Mouse (Mus musculus) kidney, adult 9 months (tissue): ENCODE measurements at regions not wholly inside any gene's neighbourhood (a gene's known extent, or its start where the extent isn't known, plus 50 kb on each side); places are given as distances from the start of the nearest gene placed in this dataset.
"Not testable (repeated sequence)": the region's sequence is repeated elsewhere in the genome, so short reads cannot be mapped to it uniquely, and the experiment has no call there.

Experiments
- DNase-seq: peaks from one replicate; pipeline ENCODE4 v3.0.0; 2022

DNA sequence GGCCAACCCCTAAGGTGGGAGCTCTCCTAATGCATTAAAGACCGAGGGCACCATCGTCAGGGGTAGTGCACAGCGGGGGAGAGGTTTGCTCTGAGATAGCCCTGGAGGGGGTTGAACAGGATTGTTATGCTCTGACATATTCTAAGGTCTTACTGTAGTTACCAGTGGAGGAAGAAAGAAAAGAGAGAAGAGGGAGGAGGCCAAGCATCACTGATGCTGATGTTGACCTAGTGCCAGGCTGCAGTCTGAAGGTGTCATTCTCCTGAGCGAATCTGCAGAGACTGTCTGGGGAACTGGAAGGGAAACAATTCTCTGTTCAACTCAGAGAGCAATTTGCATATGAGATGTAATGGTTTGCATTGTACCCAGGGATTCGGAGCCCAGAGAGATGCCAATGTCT, 139.4 kb upstream of the Zfp637 start:
- no peak for DNase-seq

DNA sequence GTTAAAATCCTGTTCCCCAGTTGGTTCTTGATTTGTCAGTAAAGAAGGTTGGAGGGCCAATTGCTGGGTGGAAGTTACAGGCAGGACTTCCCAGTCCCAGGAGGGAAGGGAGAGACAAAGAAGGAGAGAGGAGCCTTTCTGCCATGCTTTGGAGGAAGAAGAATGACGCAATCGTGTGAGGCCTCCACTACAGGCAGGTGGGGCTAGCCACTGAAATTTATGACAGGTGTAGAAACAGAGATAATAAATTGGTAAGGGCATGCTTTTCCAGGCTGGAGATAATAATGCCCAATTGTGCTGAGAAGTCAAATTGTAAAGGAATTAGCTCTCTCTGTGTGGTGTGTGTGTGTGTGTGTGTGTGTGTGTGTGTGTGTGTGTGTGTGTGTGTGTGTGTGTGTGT, 135.0 kb upstream of the Zfp637 start:
- DNase-seq = no peak

DNA sequence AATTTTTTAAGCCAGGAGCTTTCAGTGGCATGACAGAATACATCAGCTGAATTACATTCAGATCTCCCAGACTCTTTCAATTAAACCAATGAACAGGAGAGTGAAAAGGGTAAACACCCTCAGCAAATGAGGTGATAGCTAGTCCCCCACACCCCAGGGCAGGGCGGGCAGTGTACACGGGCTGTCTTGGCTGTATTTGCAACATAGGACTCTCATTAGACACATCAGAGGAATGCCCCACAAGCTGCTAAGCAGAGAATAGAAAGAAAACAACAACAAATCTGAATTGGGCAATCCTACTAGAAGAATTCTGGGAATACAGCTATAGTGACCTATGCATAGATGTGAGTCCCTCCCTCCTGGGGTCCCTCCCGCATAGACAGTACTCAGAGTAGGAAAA, 131.8 kb upstream of the Zfp637 start:
- no peak for DNase-seq

DNA sequence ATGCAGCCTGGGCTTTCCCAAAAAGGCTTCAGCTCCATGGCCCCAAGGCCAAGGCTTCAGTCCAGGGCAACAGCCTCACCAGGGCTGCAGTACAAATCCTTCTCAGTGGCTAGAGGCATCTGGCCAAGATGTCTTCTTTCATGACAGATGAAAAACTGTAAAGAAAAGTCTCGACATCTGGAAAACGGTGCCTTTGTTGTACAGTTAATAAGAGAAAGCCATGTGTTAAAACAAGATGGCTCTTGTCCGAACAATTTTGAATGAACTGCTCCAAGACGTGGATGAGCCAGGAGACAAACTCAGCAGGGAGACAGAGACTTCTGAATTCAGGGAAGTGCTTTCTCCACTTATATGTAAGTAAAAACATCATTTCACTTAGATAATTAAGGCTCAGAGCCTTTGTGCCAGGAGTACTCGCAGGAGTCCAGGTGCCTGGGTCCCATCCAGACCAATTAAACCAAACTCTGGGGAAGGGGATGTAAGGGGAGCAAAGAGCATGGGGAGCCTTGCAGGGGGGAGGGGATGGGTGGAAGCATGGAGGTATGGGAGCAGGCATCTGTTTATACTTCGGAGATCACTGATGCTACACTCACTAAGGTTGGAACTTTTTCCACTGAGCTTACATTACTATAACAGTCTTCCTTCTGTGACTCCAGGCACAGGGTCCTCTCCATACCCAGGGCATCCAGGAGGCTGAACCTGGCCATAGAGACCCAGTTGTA, 125.8 kb upstream of the Zfp637 start:
- DNase-seq = no peak

DNA sequence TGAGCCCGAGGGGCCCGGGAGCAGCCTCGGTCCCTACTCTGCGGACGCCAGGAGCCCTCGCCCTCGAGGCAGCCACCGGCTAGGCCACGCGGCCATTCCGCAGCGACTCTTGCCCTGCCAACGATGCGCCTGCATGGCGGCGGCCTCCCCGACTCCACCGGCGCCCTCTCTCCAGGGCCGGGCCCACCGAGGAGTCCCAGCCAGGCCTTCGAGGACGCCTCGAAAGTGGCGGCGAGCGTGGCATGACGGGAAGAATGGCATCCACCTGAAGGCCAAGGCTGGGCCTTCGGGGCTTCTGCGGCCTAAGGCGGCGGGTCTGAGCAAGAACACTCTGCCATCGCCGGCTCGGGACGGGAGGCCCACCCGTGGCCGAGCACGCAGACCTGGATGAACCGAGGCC, 124.6 kb upstream of the Zfp637 start:
- DNase-seq = not testable (repeated sequence)

DNA sequence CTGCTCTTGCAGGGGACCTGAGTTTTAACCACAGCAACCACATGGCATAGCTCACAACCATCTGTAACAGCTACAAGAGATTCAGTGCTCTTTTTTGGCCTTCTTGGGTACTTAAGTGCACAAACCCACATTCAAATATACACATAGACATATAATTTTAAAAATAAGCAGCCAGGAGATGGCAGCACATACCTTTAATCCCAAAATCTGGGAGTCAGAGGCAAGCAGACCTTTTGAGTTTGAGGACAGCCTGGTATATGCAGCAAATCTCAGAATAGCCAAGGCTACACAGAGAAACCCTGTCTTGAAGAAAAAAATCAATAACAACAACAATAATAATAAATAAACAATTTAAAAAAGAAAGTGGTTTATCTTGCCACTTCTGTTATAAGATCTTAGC, 88.6 kb upstream of the Zfp637 start:
- not testable (repeated sequence) for DNase-seq

DNA sequence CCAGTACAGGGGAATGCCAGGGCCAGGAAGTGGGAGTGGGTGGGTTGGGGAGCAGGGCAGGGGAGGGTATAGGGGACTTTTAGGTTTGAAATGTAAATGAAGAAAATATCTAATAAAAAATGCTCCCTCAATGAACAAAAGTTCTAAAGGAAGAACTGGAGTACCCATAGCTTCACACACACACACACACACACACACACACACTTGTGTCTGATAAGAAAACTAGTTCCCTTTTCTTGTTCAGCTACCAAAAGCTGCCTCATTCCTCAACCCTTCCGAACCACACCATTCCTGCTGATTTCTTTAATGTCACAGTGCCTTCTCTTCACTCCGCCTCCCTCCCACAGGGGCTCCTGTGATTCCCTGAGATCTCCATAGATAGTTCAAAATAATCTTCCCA, 85.3 kb upstream of the Zfp637 start:
- not testable (repeated sequence) for DNase-seq

DNA sequence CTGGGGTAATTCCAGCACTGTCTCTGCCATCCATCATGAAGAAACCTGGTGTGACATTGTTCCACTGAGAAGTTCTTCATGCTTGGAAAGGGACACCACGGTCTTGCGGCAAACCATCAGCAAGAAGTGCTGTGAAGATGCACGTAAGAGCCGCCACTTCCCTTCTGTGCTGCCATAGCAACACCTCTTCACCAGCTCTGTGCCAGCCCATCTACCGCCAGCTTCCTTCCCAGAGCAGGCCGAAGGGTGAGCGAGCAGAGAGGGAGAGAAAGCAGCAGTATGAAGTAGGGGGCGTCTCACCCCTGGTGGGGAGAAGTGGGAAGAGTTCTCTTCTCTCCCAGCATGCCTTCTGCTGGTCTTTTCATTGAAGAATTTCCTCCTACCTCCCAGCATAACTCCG, 84.8 kb upstream of the Zfp637 start:
- DNase-seq = no peak

DNA sequence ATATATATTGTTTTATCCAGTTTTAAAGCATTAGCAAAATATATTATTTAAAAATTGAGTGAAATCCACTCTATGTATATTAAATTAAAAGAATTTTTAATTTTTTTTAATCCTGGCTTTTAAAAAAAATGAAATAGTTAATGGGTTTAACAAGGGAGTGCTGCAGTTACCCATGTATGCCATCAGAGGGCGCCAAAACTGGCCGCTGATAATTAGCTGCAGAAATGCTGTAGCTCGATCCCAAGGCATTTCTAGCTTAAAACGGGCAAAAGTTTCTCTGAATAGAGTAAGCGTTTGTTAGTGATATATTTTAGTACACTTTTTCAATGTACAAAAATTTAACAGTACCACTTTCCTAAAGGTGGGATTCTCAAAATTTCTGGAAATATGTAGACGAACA, 82.5 kb upstream of the Zfp637 start:
- peak; percentile 52 for DNase-seq

DNA sequence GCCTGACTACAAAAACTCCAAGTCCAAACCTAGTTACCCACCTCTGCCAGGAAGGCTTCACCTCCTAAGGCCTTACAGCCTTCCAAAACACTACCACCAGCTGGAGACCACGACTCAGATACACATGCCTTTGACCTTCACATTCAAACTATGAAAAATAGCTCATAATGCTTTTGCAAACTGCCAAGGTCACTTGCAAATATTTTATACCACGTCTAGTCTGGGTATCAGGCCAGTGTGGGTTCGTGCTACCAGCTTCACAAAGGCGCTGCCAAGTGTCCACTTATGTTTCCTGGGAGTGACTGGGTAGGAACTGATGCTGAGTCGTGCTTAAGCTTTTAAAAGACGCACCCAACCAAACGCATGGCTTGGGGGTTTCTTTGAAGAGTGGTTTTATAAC, 69.5 kb upstream of the Zfp637 start:
- no peak for DNase-seq

DNA sequence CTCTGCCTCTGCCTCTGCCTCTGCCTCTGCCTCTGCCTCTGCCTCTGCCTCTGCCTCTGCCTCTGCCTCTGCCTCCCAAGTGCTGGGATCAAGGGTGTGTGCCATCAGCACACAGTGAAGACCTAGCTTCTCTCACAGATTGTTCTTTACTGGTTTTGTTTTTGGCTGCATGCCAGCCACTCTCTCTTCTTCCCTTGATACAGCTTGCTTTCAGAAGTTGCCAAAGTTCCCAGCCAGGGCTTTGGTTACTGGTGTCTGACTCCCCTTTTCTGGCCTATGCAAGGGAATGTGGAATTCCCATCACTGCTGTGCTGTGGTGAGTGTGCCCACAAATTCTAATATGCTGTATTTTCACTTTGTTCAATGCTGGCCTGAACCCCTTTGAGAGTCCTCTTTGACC, 68.6 kb upstream of the Zfp637 start:
- DNase-seq = no peak

DNA sequence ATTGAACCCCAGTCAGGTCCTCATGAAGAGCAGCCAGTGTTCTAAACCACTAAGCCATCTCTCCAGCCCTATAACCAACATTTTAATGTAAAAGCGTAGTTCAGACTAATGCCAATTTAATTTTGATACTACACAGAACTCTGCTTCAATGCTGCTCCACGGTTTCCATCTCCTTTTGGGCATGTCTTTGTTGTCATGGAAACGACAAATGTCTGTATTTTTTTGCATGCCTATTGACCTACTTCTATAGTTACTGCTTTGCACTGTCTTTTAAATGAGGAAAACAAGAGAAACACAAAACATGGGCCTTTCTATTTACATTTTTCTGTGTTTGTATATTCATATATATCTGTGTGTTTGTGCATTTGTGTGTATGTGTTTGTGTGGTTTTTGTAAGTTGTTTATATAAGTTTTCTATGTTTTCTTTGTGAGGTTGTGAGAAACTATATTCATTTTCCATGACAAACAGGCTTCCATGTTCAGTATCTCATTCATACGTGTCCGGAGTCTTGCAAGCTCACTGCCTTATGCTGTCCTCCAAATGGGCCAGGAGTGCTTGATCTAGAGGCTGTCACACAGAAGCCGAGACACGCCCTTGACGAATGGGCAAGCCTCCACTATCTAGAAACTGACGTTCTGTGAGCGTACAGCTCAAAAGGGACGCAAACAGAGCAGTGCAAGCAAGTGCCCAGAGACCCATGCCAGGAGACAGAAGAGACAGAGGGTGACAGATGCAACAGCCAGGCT, 65.5 kb upstream of the Zfp637 start:
- no peak for DNase-seq

DNA sequence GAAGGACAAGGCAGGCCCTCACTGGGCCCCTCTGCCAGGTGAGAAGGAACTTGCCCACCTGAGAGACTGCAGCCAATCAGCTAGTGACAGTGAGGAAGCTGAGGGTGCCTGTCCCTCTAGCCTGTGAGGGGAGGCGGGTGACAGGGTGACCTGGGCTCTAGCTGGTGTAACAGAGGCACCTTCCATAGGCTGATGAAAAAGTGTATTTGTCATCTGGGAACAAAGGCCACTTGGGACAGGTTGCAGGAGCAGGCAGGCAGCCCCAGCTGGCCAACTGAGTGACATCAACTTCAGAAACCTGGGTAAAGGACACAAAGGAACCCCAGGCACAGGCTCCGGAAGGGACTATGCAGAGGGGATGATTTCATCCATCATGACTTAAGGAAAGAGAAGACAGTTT, 63.0 kb upstream of the Zfp637 start:
- DNase-seq = no peak

DNA sequence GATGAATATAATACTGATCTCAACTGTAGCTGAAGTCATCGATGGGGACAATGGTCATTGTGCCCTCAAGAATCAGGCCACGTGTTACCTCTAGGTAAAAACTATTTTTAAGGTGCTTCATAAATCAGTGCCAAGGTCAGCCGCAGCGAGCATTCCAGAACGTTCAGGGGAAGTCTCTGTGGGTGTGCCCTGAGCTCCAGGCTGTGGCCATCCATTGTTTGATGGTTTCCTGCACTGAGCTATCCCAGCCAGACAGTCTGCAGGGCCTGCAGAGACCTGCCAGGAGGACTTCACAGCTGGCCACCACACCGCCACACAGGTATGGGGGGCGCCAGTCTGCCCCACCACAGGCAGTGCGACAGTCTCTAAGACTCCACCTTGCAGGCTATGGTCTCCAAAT, 62.5 kb upstream of the Zfp637 start:
- peak; percentile 51 for DNase-seq

DNA sequence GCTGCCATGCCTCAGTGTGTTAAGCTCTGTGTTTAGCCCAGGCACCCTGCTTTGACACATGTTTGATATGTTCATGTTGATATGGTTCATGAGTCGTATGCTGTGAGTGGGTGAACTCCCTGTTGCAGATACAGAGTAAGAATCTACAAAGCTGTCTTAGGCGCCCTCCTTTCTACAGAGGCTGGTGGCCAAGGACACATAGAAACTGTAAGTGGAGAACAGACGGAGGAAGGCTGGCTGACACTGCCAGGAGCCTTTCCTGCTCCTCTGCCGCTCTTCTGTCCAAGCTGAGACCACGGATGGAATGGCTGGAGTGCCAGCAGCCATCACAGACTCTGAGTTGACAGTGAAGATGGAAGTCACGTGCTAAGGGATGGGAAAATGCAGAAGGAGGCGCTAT, 62.0 kb upstream of the Zfp637 start:
- DNase-seq = no peak

DNA sequence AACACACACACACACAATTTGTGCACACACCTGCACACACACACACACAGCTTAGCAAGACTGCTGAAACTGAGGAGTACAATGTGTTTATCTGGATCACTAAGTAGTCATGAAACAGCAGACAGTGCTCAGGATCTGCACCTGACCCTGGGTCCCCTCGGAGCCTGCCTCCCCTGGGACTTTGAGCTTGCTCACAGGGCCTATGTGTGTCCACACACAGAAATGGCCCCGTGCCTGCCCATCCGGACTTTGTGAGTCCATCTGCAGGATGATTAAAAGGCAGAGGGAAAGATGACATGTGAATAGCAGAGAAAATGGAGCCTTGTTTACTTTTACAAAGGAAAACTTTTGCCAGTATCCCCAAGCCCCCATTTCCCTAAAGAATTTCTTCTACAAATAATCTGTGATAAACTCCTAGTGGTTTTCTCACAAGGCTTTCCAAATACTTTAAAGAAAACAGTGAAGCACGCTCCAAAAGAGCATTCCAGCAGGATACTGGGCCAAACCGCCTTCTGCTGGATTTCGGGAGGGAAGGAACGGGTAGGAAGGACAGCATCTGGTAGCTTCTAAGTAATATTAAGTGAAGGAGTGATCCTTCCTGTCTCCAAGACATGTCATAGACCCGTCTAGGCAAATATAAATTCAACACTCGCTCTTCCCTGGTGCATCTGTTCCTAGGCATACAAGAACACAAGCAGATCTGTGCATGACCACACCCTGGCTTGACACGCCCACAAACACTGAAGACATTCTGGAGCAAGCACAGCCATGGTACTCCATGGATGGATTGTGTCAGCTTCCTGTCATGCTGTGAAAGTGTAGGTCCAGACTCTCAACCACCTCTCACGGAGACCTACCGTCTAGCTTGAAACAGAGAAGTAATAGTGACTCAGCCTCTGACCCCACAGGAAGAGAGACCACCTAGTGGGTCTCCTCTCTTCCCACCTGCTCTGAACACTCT, 52.1 kb upstream of the Zfp637 start:
- no peak for DNase-seq

DNA sequence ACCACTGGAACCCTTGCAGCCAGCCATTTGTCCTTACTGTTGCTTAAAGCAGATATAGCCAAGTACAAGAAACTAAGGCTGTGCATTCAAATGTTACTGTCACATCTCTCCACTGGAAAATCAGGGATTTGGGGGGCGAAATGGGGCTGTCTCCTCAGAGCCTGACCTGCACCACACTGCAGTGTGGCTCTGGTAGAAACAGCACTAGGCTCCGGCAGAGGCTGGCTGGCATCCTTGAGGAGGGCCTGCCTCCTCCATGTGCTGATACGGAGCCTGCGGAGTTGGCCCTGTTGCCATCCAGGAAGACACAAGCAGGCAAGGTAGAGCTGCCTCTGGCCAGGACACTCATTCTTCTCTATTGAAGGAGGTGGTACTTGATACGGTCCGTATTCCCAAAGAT, 50.4 kb upstream of the Zfp637 start:
- DNase-seq = no peak
